Mouse (Mus musculus): ENCODE measurements around the gene Uvrag. TPM values are rescaled to one million over a fixed set of nuclear protein-coding genes. Genes with fewer than 3 reads are reported as not detected.

Gene Uvrag
- total and polyA plus RNA-seq, 3 experiments = 13.1 to 29.9 (median 23.3) TPM

- ATAC-seq (ENCODE audit: extremely low read depth, insufficient number of reproducible peaks, low FRiP score, poor library complexity, severe bottlenecking) (no peak), DNase-seq (ENCODE audit: low spot score) (no peak)
- H3K36me3 ChIP-seq (replicated peaks) = peaks cover 53% of the 10 kb centered on the region
- no peaks in the 10 kb centered on the region; the same call in none of the 2 replicates for H3K9me3 ChIP-seq (replicated peaks)
- no peak overlapping the region for H3K4me3 ChIP-seq (ENCODE audit: low read depth, low read length)
- no peaks in the 10 kb centered on the region; the same call in 1 of the 2 replicates for H3K4me1 ChIP-seq (ENCODE audit: insufficient read depth, low read depth, low read length)
- TF ChIP-seq GATA1 (IDR thresholded peaks at IDR 0.05; ENCODE audit: borderline replicate concordance, low read length) (no peak), CTCF (IDR thresholded peaks at IDR 0.05; ENCODE audit: low read depth, low read length) (no peak)
- no peaks in the 10 kb centered on the region for H3K27me3 ChIP-seq (ENCODE audit: insufficient read depth, low read length)
Measured at GRCm38 (mm10) chr7:98897323-98897722, 243.6 kb downstream of the Uvrag start.

- H3K4me1 ChIP-seq (ENCODE audit: insufficient read depth, low read depth, low read length) = no peaks in the 10 kb centered on the region; the same call in 1 of the 2 replicates
- ATAC-seq (ENCODE audit: extremely low read depth, insufficient number of reproducible peaks, low FRiP score, poor library complexity, severe bottlenecking) = no peak
- no peak for DNase-seq (ENCODE audit: low spot score)
- H3K9me3 ChIP-seq (replicated peaks) = no peaks in the 10 kb centered on the region
- H3K36me3 ChIP-seq (replicated peaks) = peaks cover 49% of the 10 kb centered on the region
- no peak overlapping the region for H3K4me3 ChIP-seq (ENCODE audit: low read depth, low read length)
- no peaks in the 10 kb centered on the region for H3K27me3 ChIP-seq (ENCODE audit: insufficient read depth, low read length)
- TF ChIP-seq TAL1 (conservative IDR thresholded peaks at IDR 0.05; ENCODE audit: low read depth, low read length) = no peak
Measured at GRCm38 (mm10) chr7:98895501-98896095, 245.3 kb downstream of the Uvrag start.

- H3K27me3 ChIP-seq (ENCODE audit: insufficient read depth, low read length) = no peaks in the 10 kb centered on the region
- no peak for ATAC-seq (ENCODE audit: extremely low read depth, insufficient number of reproducible peaks, low FRiP score, poor library complexity, severe bottlenecking)
- H3K36me3 ChIP-seq (replicated peaks) = peaks cover 51% of the 10 kb centered on the region
- no peak for DNase-seq (ENCODE audit: low spot score)
- no peaks in the 10 kb centered on the region; the same call in 1 of the 2 replicates for H3K4me1 ChIP-seq (ENCODE audit: insufficient read depth, low read depth, low read length)
- TF ChIP-seq TAL1 (conservative IDR thresholded peaks at IDR 0.05; ENCODE audit: low read depth, low read length) = no peak
- TF ChIP-seq GATA2 (IDR thresholded peaks at IDR 0.05; ENCODE audit: borderline replicate concordance, low read depth, low read length) = no peak
- TF ChIP-seq POLR2AphosphoS5 (IDR thresholded peaks at IDR 0.05; ENCODE audit: insufficient replicate concordance, low read depth, low read length) = no peak
- TF ChIP-seq CTCF (IDR thresholded peaks at IDR 0.05; ENCODE audit: low read depth, low read length) = no peak
- no peak for TF ChIP-seq GATA1 (IDR thresholded peaks at IDR 0.05; ENCODE audit: borderline replicate concordance, low read length)
- no peak overlapping the region for H3K4me3 ChIP-seq (ENCODE audit: low read depth, low read length)
- H3K9me3 ChIP-seq (replicated peaks) = no peaks in the 10 kb centered on the region
Measured at GRCm38 (mm10) chr7:98894768-98895167, 246.2 kb downstream of the Uvrag start.

- ATAC-seq (ENCODE audit: extremely low read depth, insufficient number of reproducible peaks, low FRiP score, poor library complexity, severe bottlenecking) = no peak
Measured at GRCm38 (mm10) chr7:98894305-98894704, 246.6 kb downstream of the Uvrag start.

GRCm38 (mm10) chr7:98893144-98893543 lies 247.8 kb downstream of the Uvrag start:
- no peak for TF ChIP-seq GATA2 (IDR thresholded peaks at IDR 0.05; ENCODE audit: borderline replicate concordance, low read depth, low read length)
- TF ChIP-seq CTCF (IDR thresholded peaks at IDR 0.05; ENCODE audit: low read depth, low read length) = no peak
- no peak for TF ChIP-seq POLR2AphosphoS5 (IDR thresholded peaks at IDR 0.05; ENCODE audit: insufficient replicate concordance, low read depth, low read length)
- no peak for TF ChIP-seq GATA1 (IDR thresholded peaks at IDR 0.05; ENCODE audit: borderline replicate concordance, low read length)
- TF ChIP-seq TAL1 (conservative IDR thresholded peaks at IDR 0.05; ENCODE audit: low read depth, low read length) = no peak
- H3K36me3 ChIP-seq (replicated peaks) = peaks cover 57% of the 10 kb centered on the region
- no peaks in the 10 kb centered on the region; the same call in 1 of the 2 replicates for H3K4me1 ChIP-seq (ENCODE audit: insufficient read depth, low read depth, low read length)
- H3K27me3 ChIP-seq (ENCODE audit: insufficient read depth, low read length) = no peaks in the 10 kb centered on the region
- no peak overlapping the region for H3K4me3 ChIP-seq (ENCODE audit: low read depth, low read length)
- H3K9me3 ChIP-seq (replicated peaks) = no peaks in the 10 kb centered on the region
- DNase-seq (ENCODE audit: low spot score) (no peak), ATAC-seq (ENCODE audit: extremely low read depth, insufficient number of reproducible peaks, low FRiP score, poor library complexity, severe bottlenecking) (no peak)

More at GRCm38 (mm10) chr7:98894305-98894704, 246.6 kb downstream of the Uvrag start:
- no peak for TF ChIP-seq TAL1 (conservative IDR thresholded peaks at IDR 0.05; ENCODE audit: low read depth, low read length)
- no peak for TF ChIP-seq POLR2AphosphoS5 (IDR thresholded peaks at IDR 0.05; ENCODE audit: insufficient replicate concordance, low read depth, low read length)
- TF ChIP-seq GATA2 (IDR thresholded peaks at IDR 0.05; ENCODE audit: borderline replicate concordance, low read depth, low read length) = no peak
- TF ChIP-seq GATA1 (IDR thresholded peaks at IDR 0.05; ENCODE audit: borderline replicate concordance, low read length) = no peak
- TF ChIP-seq CTCF (IDR thresholded peaks at IDR 0.05; ENCODE audit: low read depth, low read length) = no peak
- DNase-seq (ENCODE audit: low spot score) = no peak
- Histone ChIP-seq H3K27me3 (ENCODE audit: insufficient read depth, low read length) (no peaks in the 10 kb centered on the region), H3K4me3 (ENCODE audit: low read depth, low read length) (no peak overlapping the region), H3K4me1 (ENCODE audit: insufficient read depth, low read depth, low read length) (no peaks in the 10 kb centered on the region; the same call in 1 of the 2 replicates), H3K9me3 (replicated peaks) (no peaks in the 10 kb centered on the region), H3K36me3 (replicated peaks) (peaks cover 52% of the 10 kb centered on the region)

- no peak for DNase-seq (ENCODE audit: low spot score)
- H3K4me3 ChIP-seq (ENCODE audit: low read depth, low read length) = no peak overlapping the region
- H3K27me3 ChIP-seq (ENCODE audit: insufficient read depth, low read length) = no peaks in the 10 kb centered on the region
- no peak for ATAC-seq (ENCODE audit: extremely low read depth, insufficient number of reproducible peaks, low FRiP score, poor library complexity, severe bottlenecking)
- H3K9me3 ChIP-seq (replicated peaks) = no peaks in the 10 kb centered on the region
- H3K4me1 ChIP-seq (ENCODE audit: insufficient read depth, low read depth, low read length) = no peaks in the 10 kb centered on the region
- H3K36me3 ChIP-seq (replicated peaks) = peaks cover 62% of the 10 kb centered on the region
- no peak for TF ChIP-seq CTCF (IDR thresholded peaks at IDR 0.05; ENCODE audit: low read depth, low read length)
- TF ChIP-seq POLR2AphosphoS5 (IDR thresholded peaks at IDR 0.05; ENCODE audit: insufficient replicate concordance, low read depth, low read length) = no peak
- no peak for TF ChIP-seq GATA1 (IDR thresholded peaks at IDR 0.05; ENCODE audit: borderline replicate concordance, low read length)
- TF ChIP-seq TAL1 (conservative IDR thresholded peaks at IDR 0.05; ENCODE audit: low read depth, low read length) = no peak
- TF ChIP-seq GATA2 (IDR thresholded peaks at IDR 0.05; ENCODE audit: borderline replicate concordance, low read depth, low read length) = no peak
Measured at GRCm38 (mm10) chr7:98889211-98889610, 251.7 kb downstream of the Uvrag start.

Measured in G1E (cell line).